Mouse (Mus musculus): Measurements from ENCODE around the gene Tmem59l. TPM values are rescaled to one million over a fixed set of nuclear protein-coding genes. Genes with fewer than 3 reads are reported as not detected.

Tmem59l gene
- total RNA-seq, 1 experiment from 2014 or later, result not detected

DNA sequence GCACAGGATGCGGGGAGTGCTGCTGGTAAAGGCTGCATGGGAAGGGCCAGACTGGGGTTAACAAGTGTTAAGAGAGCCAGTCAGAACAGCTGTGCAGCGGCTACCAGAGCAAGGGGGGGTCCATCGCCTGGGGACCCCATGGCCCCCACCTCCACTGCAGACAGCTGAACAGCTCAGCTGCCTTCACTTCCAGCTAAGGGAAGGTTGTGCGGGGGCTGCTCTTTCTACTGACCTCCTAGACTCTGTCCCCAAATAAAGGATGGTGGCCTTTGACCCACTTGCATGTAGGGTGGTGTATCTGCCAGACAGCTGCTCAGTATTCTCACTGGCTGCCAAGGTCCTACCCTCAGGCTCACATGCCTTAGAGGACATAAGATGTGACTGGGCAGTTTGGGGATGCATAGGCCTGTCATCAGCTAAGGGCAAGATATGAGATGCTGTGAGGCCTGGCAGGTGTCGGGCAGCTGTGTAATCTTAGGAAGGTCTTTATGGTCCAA, 19.9 kb downstream of the Tmem59l start:
- no peak for ATAC-seq (ENCODE audit: extremely low read depth, insufficient number of reproducible peaks, low FRiP score, poor library complexity, severe bottlenecking)

DNA sequence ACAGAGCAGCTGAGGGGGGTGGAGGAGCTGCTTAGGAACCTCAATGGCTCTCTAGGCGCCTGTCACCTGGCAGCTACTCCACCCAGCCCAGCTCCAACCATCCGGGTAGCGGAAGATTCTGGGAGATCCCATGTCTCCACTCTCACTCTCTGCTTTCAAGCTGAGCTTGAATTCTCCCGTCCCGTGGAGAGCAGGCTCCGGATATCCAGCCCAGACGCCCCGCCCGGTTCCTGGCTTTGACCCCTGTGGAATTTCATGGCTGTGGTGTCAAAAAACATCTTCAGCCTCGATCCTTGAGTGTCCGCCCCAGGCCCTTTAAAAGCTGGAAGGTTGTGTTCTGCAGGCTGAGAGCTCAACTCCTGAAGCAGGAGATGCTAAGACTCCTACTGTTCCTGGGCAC, 20.4 kb downstream of the Tmem59l start:
- no peak for ATAC-seq (ENCODE audit: extremely low read depth, insufficient number of reproducible peaks, low FRiP score, poor library complexity, severe bottlenecking)

DNA sequence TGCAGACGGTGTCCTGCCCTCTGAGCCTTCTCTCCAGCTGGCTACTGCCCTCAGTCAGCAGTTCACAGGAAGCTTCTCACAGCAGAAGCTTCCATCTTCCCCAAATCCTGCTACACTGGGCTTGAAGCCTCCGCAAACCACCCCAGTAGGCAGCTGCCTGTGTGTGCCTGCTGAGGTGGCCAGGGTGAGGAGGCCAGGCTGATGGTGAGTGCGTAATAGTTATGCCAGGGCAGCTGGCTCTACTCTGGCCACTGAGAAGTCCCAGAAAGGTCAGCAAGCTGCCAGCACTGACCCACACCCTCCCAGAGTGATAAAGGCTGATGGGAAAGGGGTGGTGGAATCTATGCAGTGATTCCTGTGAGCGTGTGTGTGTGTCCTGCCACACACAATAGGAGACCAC, 20.9 kb downstream of the Tmem59l start:
- no peak for ATAC-seq (ENCODE audit: extremely low read depth, insufficient number of reproducible peaks, low FRiP score, poor library complexity, severe bottlenecking)

GRCm38 (mm10) chr8:70465701-70466100, 21.5 kb downstream of the Tmem59l start:
- ATAC-seq (ENCODE audit: extremely low read depth, insufficient number of reproducible peaks, low FRiP score, poor library complexity, severe bottlenecking), result no peak

DNA sequence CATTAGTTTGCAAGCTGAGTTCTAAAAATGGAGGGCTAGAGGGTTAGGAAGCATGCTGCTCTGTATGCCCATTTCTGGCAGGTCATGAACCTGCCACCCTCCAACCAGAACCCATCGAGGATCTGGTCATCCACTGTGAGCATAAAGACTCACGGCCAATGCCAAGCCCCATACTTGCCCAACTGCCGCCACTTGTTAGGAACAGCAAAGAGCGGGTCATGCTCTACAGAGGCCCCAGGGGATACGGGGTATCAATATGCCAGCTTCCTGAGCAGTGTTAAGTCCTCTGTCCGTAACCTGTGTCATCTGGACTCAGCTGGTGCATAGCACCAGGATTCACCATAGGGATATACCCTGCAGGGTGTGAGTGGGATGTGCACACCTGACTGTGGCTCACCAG, 23.0 kb downstream of the Tmem59l start:
- ATAC-seq (ENCODE audit: extremely low read depth, insufficient number of reproducible peaks, low FRiP score, poor library complexity, severe bottlenecking), result no peak

- no peak for ATAC-seq (ENCODE audit: extremely low read depth, insufficient number of reproducible peaks, low FRiP score, poor library complexity, severe bottlenecking)
Measured at GRCm38 (mm10) chr8:70463306-70463705, 23.9 kb downstream of the Tmem59l start.

GRCm38 (mm10) chr8:70462516-70462813, 24.7 kb downstream of the Tmem59l start:
- ATAC-seq (ENCODE audit: extremely low read depth, insufficient number of reproducible peaks, low FRiP score, poor library complexity, severe bottlenecking), result no peak

DNA sequence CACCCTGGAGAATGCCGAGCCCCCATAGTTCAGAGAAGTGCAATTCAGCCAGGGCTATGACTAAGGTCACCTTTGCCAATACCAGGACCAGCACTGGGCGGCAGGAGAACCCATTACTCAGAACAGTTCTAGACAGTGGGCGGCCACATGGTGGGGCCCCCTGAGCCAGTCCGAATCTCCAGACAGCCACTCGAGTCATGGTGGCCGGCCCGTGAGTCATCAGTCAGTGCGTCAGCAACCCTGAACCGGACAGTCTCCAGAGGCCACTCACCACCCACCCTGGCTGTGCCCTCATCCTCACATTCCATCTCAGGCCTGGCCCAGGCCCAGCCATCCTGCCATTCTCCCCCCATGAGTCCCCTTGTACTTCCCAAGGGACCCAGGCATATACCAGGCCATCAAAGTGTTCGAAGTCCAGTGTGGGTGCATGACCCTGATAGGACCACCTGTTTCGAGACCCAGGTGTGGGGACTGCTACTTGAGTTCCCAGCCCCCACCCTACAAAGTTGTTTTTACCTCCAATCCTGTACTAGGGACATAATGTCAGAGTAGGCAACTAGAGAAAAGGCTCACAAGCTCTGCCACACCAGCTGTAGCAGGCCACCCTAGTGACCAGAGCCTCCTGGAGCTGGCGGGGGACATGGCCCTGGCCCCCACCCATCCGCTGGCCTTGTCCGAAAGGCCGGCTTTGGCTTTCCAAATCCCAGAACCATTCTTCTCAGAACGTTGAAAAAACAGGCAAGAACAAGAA, 25.2 kb downstream of the Tmem59l start:
- ATAC-seq (ENCODE audit: extremely low read depth, insufficient number of reproducible peaks, low FRiP score, poor library complexity, severe bottlenecking), result no peak

DNA sequence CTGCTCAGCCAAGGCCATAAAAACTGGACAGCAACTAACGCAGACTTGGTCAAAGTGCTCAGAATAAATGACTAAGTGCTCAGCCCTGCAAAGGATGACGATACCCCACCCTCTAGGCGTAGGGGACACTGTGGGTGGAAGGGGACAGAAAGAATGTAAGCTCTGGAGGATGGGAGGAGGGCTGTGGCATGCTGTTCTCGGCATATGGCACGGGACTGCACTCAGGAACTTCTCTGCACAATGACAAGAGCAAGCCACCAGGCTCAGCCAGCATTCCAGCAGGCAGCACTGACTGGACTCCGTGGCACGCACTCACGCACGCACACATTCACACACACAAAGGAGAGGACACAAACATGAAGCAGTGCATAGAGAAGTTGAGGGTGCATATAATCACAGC, 26.6 kb downstream of the Tmem59l start:
- ATAC-seq (ENCODE audit: extremely low read depth, insufficient number of reproducible peaks, low FRiP score, poor library complexity, severe bottlenecking), result no peak

DNA sequence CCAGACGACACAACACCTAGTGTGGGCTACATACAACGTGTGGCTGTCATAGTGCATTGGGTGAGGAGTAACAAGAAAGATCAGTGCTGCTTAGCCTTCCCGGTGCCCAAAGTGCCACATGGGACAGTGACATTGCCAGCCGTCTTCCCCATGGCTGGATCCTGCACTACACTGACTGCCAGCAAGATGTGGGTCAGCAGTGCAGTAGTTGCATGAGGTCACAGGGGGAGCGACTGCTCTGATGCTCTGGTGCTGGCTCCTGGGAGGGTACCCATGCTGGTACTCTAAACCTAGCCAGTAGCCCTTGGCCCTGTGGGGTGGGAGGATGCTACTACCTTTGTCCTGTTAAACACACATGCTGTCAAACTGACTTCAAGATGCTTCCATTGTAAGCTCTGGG, 27.0 kb downstream of the Tmem59l start:
- ATAC-seq (ENCODE audit: extremely low read depth, insufficient number of reproducible peaks, low FRiP score, poor library complexity, severe bottlenecking), result no peak

- ATAC-seq (ENCODE audit: extremely low read depth, insufficient number of reproducible peaks, low FRiP score, poor library complexity, severe bottlenecking), result no peak
Measured at GRCm38 (mm10) chr8:70459636-70460035, 27.5 kb downstream of the Tmem59l start.

DNA sequence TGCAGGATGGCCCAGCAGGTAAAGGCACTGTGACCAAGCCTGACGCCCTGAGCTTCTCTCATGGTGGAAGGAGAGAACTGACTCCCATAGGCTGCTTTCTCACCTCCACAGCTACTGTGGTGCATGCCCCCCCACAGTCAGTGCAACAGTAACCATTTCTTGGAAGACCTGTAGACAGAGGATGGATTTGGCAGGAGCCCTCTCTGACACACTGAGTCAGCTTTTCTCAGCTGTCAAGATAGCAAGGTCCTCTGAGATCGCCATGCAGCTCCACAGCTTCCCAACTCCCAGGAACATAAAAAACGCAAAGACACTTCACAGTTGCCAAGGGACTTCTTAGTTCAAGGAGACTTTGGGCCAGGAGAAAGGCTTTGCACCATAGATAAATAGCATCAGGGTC, 28.7 kb downstream of the Tmem59l start:
- no peak for ATAC-seq (ENCODE audit: extremely low read depth, insufficient number of reproducible peaks, low FRiP score, poor library complexity, severe bottlenecking)

DNA sequence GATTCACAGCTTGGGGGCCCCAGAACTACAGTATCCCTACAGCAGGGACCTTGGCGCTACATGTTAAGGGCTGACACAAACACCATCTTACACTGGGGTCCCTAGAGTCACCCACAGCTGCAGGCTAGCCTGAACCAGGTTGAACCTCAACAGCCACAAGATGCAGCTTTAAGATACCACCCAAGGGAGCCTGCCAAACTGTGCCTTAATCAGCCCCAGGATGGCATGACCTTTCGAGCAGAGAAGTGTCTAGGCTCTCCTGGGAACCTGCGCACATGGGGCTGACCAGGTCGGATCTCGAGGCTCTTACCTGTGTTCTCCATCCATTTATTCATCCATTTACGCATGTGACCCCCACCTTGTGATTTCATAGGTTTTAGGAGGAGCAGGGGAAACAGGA, 29.3 kb downstream of the Tmem59l start:
- no peak for ATAC-seq (ENCODE audit: extremely low read depth, insufficient number of reproducible peaks, low FRiP score, poor library complexity, severe bottlenecking)

GRCm38 (mm10) chr8:70456996-70457395, 30.2 kb downstream of the Tmem59l start:
- ATAC-seq (ENCODE audit: extremely low read depth, insufficient number of reproducible peaks, low FRiP score, poor library complexity, severe bottlenecking), result no peak

- ATAC-seq (ENCODE audit: extremely low read depth, insufficient number of reproducible peaks, low FRiP score, poor library complexity, severe bottlenecking), result no peak
Measured at GRCm38 (mm10) chr8:70453852-70454251, 33.3 kb downstream of the Tmem59l start.

DNA sequence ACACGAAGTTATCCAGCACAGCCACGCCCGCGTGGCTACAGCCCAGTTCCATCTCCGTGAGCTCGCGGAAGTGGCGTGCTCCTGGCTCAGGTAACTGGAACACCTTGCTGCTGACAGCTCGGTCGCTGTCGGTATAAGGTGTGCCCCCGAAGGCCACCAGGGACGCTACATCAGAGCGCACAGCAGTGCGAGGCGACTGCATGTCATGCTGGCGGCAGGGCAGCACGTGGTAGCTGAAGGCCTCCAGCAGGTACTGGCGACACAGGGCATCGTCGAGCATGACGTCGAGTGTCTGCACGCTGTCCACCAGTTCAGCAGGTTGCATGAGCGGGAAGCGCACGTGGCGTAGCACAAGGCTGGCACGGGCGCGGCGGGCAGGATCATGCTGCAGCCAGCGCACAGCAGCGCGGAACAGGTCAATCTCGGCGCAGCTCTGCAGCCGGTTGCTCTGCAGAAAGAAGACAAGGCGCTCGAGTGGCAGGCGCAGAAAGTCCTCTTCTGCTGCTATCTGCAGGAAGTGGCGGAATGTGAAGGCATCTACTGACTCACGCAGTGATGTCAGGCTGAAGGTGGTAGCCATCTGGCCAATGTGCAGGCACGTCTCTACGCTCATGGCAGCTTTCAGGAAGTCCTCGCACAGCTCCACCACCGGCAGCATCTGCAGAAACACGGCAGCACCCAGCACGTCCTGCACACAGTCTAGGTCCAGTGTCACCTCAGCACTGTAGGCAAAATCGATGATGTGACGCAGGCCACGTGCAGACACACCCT, 34.8 kb downstream of the Tmem59l start:
- ATAC-seq (ENCODE audit: extremely low read depth, insufficient number of reproducible peaks, low FRiP score, poor library complexity, severe bottlenecking), result no peak

GRCm38 (mm10) chr8:70447639-70448420, 39.3 kb downstream of the Tmem59l start:
- no peak for ATAC-seq (ENCODE audit: extremely low read depth, insufficient number of reproducible peaks, low FRiP score, poor library complexity, severe bottlenecking)

- ATAC-seq (ENCODE audit: extremely low read depth, insufficient number of reproducible peaks, low FRiP score, poor library complexity, severe bottlenecking), result no peak
Measured at GRCm38 (mm10) chr8:70445988-70446387, 41.2 kb downstream of the Tmem59l start.

DNA sequence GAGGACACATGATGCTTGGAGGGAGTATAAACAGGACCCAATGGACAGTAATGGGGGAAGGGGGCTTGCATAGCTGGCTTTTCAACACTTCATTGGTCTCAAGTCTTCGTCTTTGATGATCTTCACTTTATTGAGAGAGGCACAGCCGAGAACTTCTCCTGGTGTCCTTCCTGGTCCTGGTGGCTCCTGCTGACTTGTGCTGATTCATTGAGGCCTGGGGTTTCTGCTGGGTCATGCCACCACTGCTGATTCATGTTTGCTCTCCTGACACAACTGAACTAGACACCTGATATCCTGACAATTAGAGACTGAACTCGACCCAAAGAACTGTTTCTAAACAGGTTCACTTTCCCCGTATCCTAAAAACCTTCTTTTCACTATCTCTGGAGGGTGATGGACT, 43.8 kb downstream of the Tmem59l start:
- ATAC-seq (ENCODE audit: extremely low read depth, insufficient number of reproducible peaks, low FRiP score, poor library complexity, severe bottlenecking), result no peak

DNA sequence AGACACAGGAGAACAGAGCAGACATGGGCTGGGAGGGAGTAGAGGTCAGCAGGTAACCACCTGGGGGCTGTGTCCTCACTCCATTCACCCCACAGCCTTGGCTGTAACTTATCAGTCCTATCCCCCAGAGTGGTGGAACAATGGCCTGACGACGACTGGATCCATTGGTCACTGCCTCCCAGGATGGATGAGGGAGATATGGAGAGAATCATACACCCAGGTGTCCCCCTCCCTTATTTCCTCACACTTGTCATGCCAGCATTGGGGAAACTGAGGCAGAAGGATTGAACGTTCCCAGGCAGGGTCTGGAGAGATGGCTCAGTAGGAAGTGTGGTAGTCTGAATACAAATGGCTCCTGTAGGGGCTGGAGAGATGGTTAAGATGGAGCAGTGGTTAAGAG, 45.6 kb downstream of the Tmem59l start:
- no peak for ATAC-seq (ENCODE audit: extremely low read depth, insufficient number of reproducible peaks, low FRiP score, poor library complexity, severe bottlenecking)

All from neutrophil, adult 5-6 weeks (primary cell).